Mouse (Mus musculus): Measurements from ENCODE around the gene Pitpnc1.

The Pitpnc1 gene

GRCm38 (mm10) chr11:107195334-107195733, 275.2 kb downstream of the Pitpnc1 start:
- in situ Hi-C loops (cut with MboI; ENCODE audit: unreplicated experiment in 2 of 2), result no loop called here

DNA sequence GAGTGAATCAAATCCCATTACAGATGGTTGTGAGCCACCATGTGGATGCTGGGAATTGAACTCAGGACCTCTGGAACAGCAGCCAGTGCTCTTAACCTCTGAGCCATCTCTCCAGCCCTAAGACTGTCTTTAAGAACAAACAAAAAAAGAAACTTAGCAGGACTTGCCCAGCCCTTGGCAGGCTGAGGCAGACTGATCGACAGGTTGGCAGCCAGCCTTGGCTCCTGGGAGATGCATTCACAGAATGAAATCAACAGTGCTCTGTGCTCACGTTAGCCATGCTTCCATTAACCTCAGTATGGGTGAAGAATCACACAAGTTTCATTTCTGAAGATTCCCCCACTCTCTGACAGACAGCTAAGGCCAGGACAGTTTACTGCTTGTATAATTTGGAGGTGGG, 280.1 kb downstream of the Pitpnc1 start:
- in situ Hi-C loops (cut with MboI; ENCODE audit: unreplicated experiment in 2 of 2), result no loop called here

DNA sequence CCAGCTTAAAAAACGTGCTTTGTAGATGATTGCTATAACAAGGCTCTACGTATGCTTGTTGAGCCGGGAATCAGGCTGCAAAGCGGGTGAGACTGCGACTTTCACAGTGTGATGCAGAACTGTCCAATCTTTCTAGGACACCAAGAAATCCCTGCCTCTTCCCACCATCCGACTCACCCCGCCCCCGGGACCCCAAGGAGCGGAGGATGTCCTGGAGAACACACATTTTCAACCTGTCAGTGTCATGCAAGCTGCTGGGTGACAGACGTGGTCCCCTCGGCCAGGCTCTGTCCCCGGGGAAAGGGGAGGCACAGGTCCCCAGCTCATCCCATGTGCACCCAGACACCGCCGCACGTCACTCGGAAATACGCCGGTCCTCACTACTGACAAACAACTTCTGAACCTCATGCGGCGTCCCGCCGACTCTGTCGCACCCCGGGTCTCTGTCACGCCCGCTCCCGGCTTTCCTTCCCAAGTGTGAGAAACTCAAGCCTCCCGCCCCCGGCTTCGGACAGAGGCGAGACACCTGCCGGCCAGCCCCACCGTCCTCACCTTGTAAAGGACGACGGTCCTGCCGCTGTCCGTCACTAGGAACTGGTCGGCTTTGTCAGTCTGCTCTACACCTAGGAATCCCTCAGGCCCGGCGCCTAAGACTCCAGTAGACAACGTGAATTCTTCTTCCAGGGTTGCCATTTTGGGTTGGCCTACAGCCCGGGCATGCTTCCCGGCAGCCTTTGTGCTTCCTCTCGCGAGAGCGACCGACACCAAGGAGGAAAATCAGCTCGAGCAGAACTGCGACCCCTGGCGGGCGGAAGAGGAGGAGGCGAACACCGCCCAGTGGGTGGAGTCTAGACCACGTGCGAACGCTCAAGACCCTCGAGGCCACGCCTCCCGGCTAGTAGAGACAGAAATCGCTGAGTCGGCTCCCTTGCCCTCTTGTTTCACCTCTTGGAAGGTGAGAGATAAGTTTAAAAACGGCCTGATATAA, 281.6 kb downstream of the Pitpnc1 start, which contains the start of gene Nol11:
Nol11 (minus strand) TSS at position 817 of the 988 bp plus-strand sequence.
- in situ Hi-C loops (cut with MboI; ENCODE audit: unreplicated experiment in 2 of 2), result no loop called here

DNA sequence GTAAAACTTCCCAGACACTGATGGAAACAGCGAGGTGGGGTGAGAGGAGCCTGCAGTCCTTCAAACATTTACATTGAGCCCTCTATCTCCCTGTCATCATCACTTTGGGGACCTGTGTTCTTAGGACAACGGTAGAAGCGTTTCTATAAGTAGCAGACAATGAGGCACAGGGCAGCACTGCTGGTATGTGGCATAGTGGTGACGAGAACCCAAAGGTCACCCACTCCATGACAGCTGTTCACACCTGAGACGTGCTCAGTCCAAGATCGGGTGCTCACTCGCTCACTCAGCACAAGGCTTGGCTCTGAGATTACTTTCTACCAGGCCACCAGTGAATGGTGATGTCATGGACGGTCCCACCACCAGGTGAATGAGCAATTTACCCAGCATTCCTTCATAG, 286.7 kb downstream of the Pitpnc1 start:
- in situ Hi-C loops (cut with MboI; ENCODE audit: unreplicated experiment in 2 of 2), result no loop called here

DNA sequence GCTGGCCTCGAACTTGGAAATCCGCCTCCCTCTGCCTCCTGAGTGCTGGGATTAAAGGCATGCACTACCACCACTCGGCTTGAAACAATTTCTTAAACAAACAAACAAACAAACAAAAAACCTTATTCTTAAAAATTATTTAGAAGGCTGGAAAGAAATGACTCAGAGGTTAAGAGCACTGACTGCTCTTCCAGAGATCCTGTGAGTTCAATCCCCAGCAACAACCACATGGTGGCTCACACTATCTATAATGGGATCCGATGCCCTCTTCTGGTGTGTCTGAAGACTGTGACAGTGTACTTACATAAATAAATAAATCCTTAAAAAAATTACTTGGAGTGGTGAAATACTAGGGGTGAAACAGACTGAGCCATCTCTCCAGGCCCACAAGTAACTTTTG, 309.3 kb downstream of the Pitpnc1 start:
- in situ Hi-C loops (cut with MboI; ENCODE audit: unreplicated experiment in 2 of 2), result no loop called here

DNA sequence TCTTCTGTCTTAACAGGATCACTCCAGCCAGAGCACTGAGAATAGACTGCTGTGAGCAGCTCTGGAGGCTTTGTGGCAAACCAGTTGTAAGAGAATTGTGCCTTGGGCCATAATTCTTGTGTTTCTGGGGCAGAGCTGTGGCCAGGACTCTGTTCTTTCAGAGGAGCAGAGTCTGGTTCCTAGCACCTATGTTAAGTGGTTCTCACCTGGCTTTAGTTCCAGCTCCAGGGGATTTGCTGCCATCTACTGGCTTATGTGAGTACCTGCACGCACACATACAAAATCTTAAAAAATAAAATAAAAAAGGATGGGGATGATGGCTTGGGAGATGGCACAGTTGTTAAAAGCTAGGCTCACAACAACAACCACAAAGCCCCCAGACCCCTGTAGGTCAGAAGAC, 311.5 kb downstream of the Pitpnc1 start:
- in situ Hi-C loops (cut with MboI; ENCODE audit: unreplicated experiment in 2 of 2), result loop anchor here in 1 of 2 experiments (10.0 kb wide), 1 partner anchor 314 kb away; no protein-coding TSS in a partner anchor
